Mouse (Mus musculus) heart, postnatal 0 days (tissue): ENCODE data around the gene Bcap31. TPM values are rescaled to one million over a fixed set of nuclear protein-coding genes. Genes with fewer than 3 reads are reported as not detected.
A peak's percentile ranks its signal among the peaks of the same experiment; 100 is the strongest.

ENCODE experiments used
- ATAC-seq: fragments of 200-750 bp; cut with Nextera tagmentation; 2 replicates; pipeline ENCODE4 v1.8.0; 2017; ENCODE audit warnings: low read depth, moderate number of reproducible peaks, moderate library complexity; ENCODE audit not compliant: insufficient read depth
- DNase-seq: peaks from one replicate; pipeline ENCODE4 v3.0.0-alpha.2; 2016; ENCODE audit warnings: low spot score
- H3K27ac ChIP-seq: fragments of 300-500 bp; sonication (generic); 2 replicates; pipeline ENCODE4 v1.5.1; 2014; ENCODE audit warnings: low read depth, mild to moderate bottlenecking
- H3K27me3 ChIP-seq: fragments of 300-500 bp; sonication (generic); 2 replicates; pipeline ENCODE4 v1.6.1; 2014; ENCODE audit warnings: low read length, mixed read lengths; ENCODE audit not compliant: control insufficient read depth, insufficient read depth
- H3K36me3 ChIP-seq: fragments of 300-500 bp; sonication (generic); replicated peaks from 2 replicates; pipeline ENCODE4 v1.6.1; 2014; ENCODE audit warnings: low read length, mixed read lengths; ENCODE audit not compliant: control insufficient read depth, insufficient read depth
- H3K4me1 ChIP-seq: fragments of 300-500 bp; sonication (generic); 2 replicates; pipeline ENCODE4 v1.6.1; 2014; ENCODE audit warnings: antibody characterized with exemption; ENCODE audit not compliant: control insufficient read depth, insufficient read depth
- H3K4me2 ChIP-seq: fragments of 300-500 bp; sonication (generic); 2 replicates; pipeline ENCODE4 v1.6.1; 2014; ENCODE audit warnings: low read depth, mild to moderate bottlenecking, low read length, moderate library complexity
- H3K4me3 ChIP-seq: fragments of 300-500 bp; sonication (generic); 2 replicates; pipeline ENCODE4 v1.5.1; 2014; ENCODE audit warnings: low read depth, low read length
- H3K9ac ChIP-seq: fragments of 300-500 bp; sonication (generic); replicated peaks from 2 replicates; pipeline ENCODE4 v1.6.1; 2014; ENCODE audit warnings: low read depth, low read length, mixed read lengths
- H3K9me3 ChIP-seq: fragments of 300-500 bp; sonication (generic); replicated peaks from 2 replicates; pipeline ENCODE4 v1.6.1; 2016; ENCODE audit warnings: low read length; ENCODE audit not compliant: control insufficient read depth
- CTCF ChIP-seq: IDR thresholded peaks from 2 replicates; pipeline ENCODE4 v1.5.1; 2016; ENCODE audit warnings: antibody characterized with exemption, control low read depth, low read depth
- EP300 ChIP-seq: IDR thresholded peaks from 2 replicates; pipeline ENCODE4 v1.6.1; 2016; ENCODE audit warnings: antibody characterized with exemption, low read depth
- WGBS: fragments of 180-500 bp; shearing (Covaris S2); extraction: QIAGEN DNeasy Blood & Tissue Kit; methylation state at CpG from one replicate; pipeline ENCODE4 v1.1.7; 2014; 5-methylcytosine and 5-hydroxymethylcytosine counted together
- polyA plus RNA-seq: library from polyadenylated mRNA; unstranded; fragments of >200 nt; fragmentation: Nextera tagmentation; extraction: Ambion mirVana; gene quantifications from 2 replicates; pipeline ENCODE4 v1.2.1, GENCODE M21; 2015
- total RNA-seq: library from RNA; depleted of rRNA; stranded (reverse); fragments of >200 nt; gene quantifications from 2 replicates; pipeline ENCODE4 v1.2.3, GENCODE M21; 2014; ENCODE audit warnings: low replicate concordance

Bcap31 gene
- total and polyA plus RNA-seq, 2 experiments from 2014 or later, result 65.7 to 148 TPM

DNA sequence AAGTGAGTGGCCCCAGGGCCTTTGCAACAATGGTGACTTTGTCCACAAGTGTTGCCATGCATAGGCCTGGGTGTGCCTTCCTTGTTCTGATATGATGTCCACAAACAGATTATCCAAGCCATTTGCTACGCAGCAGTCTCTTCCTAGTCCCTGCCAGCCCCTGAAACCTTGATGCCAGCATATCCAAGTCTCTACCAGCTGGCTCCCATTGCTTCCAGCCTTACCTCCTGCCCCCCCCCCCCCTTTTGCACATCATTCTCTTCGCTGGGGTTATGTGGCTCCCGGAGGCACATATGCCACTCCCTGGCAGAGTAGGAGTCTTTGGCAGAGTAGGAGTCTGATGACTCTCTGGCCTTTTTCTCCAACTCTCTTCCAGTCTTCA, 55.7 kb downstream of the Bcap31 start:
- 48% methylated on average over 3 of the region's 3 CpGs for WGBS
- Histone ChIP-seq H3K27ac (no peak overlapping the region), H3K36me3 (no peaks in the 10 kb centered on the region), H3K4me3 (peak overlapping the region; percentile 49), H3K27me3 (no peaks in the 10 kb centered on the region), H3K4me2 (peak overlapping the region; percentile 77), H3K9ac (peak overlapping the region; percentile 55), H3K9me3 (no peaks in the 10 kb centered on the region), H3K4me1 (0 out of 2 replicates have a peak, but pooled peaks cover 3% of the 10 kb centered on the region)
- TF ChIP-seq EP300 (no peak), CTCF (no peak)
- no peak for ATAC-seq
- DNase-seq, result no peak

DNA sequence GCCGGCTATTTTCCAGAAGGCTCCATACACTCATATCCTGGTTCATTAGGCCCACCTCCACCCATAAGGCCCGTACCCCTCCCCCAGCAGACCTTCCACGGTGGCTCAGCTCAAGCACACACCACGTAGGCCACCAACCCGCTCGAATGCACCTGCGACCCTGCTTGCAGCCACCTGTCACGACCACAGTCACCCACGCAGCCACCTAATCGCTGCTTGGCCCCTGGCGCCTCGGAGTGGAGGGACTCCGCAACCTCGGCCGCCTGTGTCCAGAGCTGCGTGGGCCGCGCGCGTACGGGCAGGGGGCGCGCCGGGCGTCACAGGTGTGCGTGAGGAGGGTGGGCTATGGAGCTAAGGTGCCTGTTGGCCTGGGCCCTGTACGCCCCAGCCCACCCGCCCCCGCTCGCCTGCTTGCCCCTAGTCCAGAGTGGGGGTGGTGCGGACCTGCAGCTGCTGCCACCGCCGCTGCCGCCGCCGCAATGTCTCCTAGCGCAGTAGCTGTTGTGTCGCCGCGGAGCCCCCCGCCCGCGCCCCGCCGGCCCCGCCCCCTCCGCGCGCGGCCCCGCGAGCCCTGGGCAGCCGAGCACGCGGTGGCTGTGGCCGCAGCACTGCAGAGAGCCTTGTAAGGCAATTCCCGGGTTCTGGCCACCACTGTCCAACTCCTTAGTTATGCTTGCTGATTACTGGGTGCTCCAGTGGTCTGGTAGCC, 56.2 kb downstream of the Bcap31 start, which contains the start of gene Pnck:
TSS of gene Pnck (minus strand) at position 543 of the 709 bp plus-strand sequence.
- H3K27me3 ChIP-seq, result no peaks in the 10 kb centered on the region
- 22% methylated on average over 49 of the region's 57 CpGs for WGBS
- peak within 1 kb of the TSS; percentile 77 for H3K4me2 ChIP-seq
- no peak within 1 kb of the TSS for H3K27ac ChIP-seq
- H3K36me3 ChIP-seq, result no peaks in the 10 kb centered on the region
- H3K9ac ChIP-seq, result peak within 1 kb of the TSS; percentile 55
- DNase-seq (no peak), ATAC-seq (peak; percentile 75)
- no peaks in the 10 kb centered on the region for H3K9me3 ChIP-seq
- 0 out of 2 replicates have a peak, but pooled peaks cover 3% of the 10 kb centered on the region for H3K4me1 ChIP-seq
- peak within 1 kb of the TSS; percentile 49 for H3K4me3 ChIP-seq
- no peak for TF ChIP-seq EP300
- no peak for TF ChIP-seq CTCF

DNA sequence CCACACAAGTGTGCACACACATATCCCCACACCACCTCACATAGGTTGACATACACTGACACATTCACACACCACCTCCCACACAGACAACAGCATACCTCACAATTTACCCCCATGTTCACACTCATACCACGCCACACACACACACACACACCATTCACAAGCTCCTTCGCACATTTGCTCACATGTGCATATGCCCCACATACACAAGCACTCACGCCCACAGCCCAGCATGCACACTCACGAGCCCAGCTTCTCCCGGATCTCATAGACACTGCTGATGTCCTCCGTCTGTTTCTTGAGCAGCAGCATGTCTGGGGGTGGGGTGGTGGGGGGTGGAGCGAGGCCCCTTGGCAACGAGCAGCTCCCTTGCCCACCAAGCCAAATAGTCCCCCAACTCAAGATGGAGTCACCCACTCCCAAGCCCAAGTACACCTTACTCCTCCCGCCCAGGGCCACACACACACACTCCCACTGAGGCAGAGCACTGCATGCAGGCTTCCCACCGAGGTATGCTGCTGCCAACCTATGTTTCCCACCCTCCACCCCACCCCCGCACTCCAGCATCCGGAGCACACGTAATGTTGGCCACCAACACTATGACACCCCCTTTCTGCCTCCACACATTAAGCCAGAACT, 56.9 kb downstream of the Bcap31 start:
- TF ChIP-seq CTCF (no peak), EP300 (no peak)
- no peaks in the 10 kb centered on the region for H3K9me3 ChIP-seq
- H3K27me3 ChIP-seq, result no peaks in the 10 kb centered on the region
- H3K4me2 ChIP-seq, result peak overlapping the region; percentile 77
- no peaks in the 10 kb centered on the region for H3K36me3 ChIP-seq
- 0 out of 2 replicates have a peak, but pooled peaks cover 3% of the 10 kb centered on the region for H3K4me1 ChIP-seq
- H3K27ac ChIP-seq, result no peak overlapping the region
- DNase-seq (no peak), ATAC-seq (no peak)
- H3K9ac ChIP-seq, result no peak overlapping the region
- no peak overlapping the region for H3K4me3 ChIP-seq
- 62% methylated on average over 13 of the region's 13 CpGs for WGBS

DNA sequence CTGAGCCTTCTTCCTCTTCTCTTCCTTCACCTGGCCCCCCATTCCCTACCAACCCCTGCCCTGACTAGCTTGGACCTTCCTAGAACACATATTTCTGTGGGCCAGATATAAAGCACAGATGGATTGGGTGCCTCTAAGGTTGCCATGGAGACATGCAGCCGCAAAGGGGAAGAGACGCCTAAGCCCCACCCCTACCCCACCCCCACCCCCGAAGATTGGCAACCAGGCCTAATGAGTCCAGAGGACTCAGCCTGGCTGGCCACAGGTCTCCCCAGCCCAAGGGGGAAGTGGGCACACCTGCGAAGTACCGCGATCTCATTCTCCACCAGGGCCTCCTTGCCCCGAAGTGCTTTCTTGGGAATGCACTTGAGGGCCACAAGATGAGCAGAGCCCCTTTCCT, 57.6 kb downstream of the Bcap31 start:
- H3K27me3 ChIP-seq, result no peaks in the 10 kb centered on the region
- TF ChIP-seq EP300 (no peak), CTCF (no peak)
- H3K4me1 ChIP-seq, result 0 out of 2 replicates have a peak, but pooled peaks cover 3% of the 10 kb centered on the region
- DNase-seq (no peak), ATAC-seq (no peak)
- H3K4me2 ChIP-seq, result no peak overlapping the region
- H3K36me3 ChIP-seq, result no peaks in the 10 kb centered on the region
- no peak overlapping the region for H3K9ac ChIP-seq
- no peak overlapping the region for H3K4me3 ChIP-seq
- H3K9me3 ChIP-seq, result no peaks in the 10 kb centered on the region
- no peak overlapping the region for H3K27ac ChIP-seq
- WGBS, result 50% methylated on average over 7 of the region's 7 CpGs

DNA sequence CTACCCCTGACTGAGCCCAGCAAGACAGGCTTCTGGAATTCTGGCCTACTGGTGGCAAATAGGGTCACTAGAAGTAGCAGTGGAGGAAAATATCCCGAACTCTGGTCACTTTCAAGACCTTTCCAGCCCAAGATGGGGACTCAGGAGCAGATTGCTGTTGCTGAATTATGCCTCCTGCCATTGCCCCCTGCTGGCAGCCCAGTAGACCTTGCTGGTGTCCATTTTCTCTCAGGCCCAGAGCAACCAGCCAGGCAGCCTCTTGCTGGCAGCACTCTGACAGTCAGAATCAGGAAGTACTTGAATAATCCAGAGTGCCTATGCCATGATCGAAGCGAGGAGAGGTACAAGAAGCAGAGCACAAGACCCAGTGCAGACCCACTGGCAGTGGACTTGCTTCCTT, 60.4 kb downstream of the Bcap31 start:
- no peaks in the 10 kb centered on the region for H3K27me3 ChIP-seq
- no peak overlapping the region for H3K4me2 ChIP-seq
- H3K36me3 ChIP-seq, result no peaks in the 10 kb centered on the region
- H3K27ac ChIP-seq, result no peak overlapping the region
- 50% methylated on average over 3 of the region's 3 CpGs for WGBS
- TF ChIP-seq CTCF (peak; percentile 50), EP300 (no peak)
- H3K4me3 ChIP-seq, result no peak overlapping the region
- 0 out of 2 replicates have a peak, but pooled peaks cover 3% of the 10 kb centered on the region for H3K4me1 ChIP-seq
- ATAC-seq (no peak), DNase-seq (no peak)
- no peaks in the 10 kb centered on the region for H3K9me3 ChIP-seq
- H3K9ac ChIP-seq, result no peak overlapping the region
